Mouse (Mus musculus): ENCODE measurements around the gene Upp1. TPM values are rescaled to one million over a fixed set of nuclear protein-coding genes. Genes with fewer than 3 reads are reported as not detected.

Upp1 gene
- total RNA-seq, 2 experiments from 2014 or later = 4.5 to 4.9 TPM

GRCm38 (mm10) chr11:9159953-9160352 is 42.0 kb downstream of the Upp1 start:
- no peak for DNase-seq

- DNase-seq = no peak
These were observed 49.4 kb downstream of the Upp1 start for GRCm38 (mm10) chr11:9167331-9167730.

GRCm38 (mm10) chr11:9181477-9181876 is 63.6 kb downstream of the Upp1 start:
- no peak for DNase-seq

Other genes with a start within 250 kb of the Upp1 start
- under 1 TPM; 0.09 to 0.15 TPM for gene Pkd1l1, start 144.8 kb upstream of the Upp1 start, total RNA-seq (2021)
- 10 to 100 TPM in 1 of 2 experiments, 1 to 10 TPM in 1; 8.7 to 11.0 TPM for gene Hus1, start 106.9 kb upstream of the Upp1 start, total RNA-seq (2021)
- gene Gm11992, start 69.5 kb upstream of the Upp1 start, total RNA-seq (2021) = under 1 TPM; 0.27 TPM
- not detected for gene Sun3, start 69.1 kb upstream of the Upp1 start, total RNA-seq (2021)
- gene Abca13, start 73.8 kb downstream of the Upp1 start, total RNA-seq (2021) = under 1 TPM; 0.12 to 0.30 TPM

Measured in adrenal gland, postnatal 10 days (tissue).